Mouse (Mus musculus): Measurements from ENCODE around the gene Lfng.

Gene Lfng

DNA sequence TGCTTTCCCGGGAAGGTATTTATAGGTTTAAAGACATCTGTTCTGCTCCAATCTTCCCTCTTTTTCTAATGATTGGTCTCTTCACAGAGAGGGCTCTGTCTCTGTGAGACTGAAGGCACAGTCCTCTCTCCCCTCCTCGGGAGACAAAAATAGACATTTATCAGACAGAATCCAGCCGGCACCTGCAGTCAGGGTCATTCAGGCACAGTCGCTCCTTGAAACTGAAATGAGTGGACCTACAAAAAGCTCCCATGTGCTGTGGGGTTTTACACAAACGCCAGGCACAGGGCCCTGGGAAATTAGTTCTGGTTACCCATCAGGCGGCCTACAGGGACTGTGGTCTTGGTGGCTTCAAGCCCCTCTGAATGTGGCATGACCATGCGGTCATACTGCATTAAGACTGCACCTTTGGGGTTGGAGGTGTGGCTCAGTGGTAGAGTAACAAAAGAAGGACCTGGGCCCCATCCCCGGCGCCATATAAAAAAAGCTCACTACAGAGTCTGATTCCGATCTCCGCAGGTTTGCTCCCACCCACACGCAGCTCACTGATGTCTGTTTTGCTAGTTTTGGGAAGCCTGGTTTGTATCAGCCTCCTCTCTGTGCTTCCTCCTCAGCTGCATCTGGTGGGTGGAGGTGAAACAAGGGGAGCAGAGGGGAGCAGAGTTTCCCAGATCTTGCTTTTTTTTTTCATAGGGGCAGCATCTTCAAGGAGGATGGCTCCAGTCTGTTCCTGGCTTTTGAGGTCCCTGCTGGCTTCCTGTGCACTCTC is 54.9 kb downstream of the Lfng start:
- DNase-seq (ENCODE audit: low spot score in 2 of 2): no peak

DNA sequence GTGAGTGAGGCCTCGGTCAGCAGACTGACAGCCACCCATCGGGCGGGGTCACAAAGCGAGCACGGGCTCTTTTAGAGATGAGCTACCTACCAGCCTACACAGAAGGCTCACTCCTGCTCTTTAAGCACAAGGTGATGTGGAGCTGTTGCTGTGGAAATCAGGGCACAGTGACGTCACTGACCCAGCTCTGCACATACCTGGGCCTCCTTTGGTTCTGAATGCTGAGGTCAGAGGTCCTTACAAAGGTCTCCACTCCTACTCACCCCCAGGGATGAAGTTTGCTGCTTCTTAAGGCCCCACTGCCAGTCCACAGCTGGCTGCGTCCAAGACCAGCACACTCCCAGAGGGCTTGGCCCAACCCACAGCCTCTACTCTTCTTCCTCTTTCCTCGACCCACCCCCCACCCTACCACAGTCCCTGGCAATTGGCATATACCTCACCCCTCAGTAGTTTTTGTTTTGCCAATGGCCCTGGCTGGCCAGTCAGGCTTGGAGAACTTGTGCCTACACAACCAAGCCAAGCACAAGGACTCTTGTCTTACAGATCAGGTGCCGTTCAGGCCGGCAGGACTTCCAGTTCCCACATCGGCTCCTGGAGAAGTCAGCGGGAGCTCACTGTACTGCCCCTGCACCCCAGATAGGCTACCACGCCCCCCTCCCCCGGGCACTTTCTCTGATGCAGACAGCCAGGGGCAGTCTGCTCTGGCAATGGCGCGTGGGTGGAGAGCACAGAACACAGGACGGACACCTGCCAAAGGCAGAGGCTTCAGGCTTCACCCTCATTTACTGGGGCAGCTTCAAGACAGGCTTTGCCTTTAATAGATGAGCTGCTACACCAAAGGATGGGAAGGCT is 55.8 kb downstream of the Lfng start:
- peak; percentile 39 to 71 for DNase-seq (ENCODE audit: low spot score in 2 of 2)

DNA sequence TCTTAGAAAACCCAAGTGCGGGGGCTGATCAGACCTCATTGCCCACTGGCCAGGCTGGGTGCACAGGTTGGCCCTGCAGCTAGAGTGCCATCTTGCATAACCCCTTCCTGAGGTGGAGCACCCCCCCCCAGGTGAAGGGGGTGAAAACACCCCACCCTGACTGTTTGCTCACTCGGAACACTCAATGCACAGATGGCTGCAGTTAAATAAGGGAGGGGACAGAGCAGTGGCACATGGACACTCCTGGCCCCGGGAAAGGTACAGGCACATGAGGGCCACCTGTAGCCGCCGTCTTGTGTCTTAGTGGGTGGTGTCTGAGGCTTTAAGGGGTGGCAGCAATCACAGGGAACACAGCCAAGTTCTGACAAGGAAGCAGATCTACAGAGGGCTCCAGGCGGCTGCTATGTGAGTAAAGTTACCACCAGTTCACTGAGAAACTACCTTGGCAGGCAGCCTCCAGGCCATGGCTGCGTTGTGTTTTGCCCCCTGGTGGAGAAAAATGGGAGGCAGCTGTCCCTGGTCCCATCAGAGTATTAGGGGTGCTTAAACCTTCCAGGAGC is 56.6 kb downstream of the Lfng start:
- peak; percentile 77 to 88 for DNase-seq (ENCODE audit: low spot score in 2 of 2)
